Mouse (Mus musculus) midbrain, embryonic 15.5 days (tissue): ENCODE measurements around the gene Setd1b. TPM values are rescaled to one million over a fixed set of nuclear protein-coding genes. Genes with fewer than 3 reads are reported as not detected.
A peak's percentile ranks its signal among the peaks of the same experiment; 100 is the strongest.

Experiments
- ATAC-seq: fragments of 200-750 bp; cut with Nextera tagmentation; replicated peaks from 2 replicates; pipeline ENCODE4 v1.8.0; 2017; ENCODE audit warnings: moderate TSS enrichment
- H3K27ac ChIP-seq: fragments of 300-500 bp; sonication (generic); 2 replicates; pipeline ENCODE4 v1.5.1; 2015; ENCODE audit warnings: mild to moderate bottlenecking, inconsistent platforms
- H3K27me3 ChIP-seq: fragments of 300-500 bp; sonication (generic); replicated peaks from 2 replicates; pipeline ENCODE4 v1.6.1; 2015; ENCODE audit warnings: inconsistent platforms
- H3K36me3 ChIP-seq: fragments of 300-500 bp; sonication (generic); replicated peaks from 2 replicates; pipeline ENCODE4 v1.6.1; 2015; ENCODE audit warnings: inconsistent platforms
- H3K4me1 ChIP-seq: fragments of 300-500 bp; sonication (generic); 2 replicates; pipeline ENCODE4 v1.6.1; 2015; ENCODE audit warnings: inconsistent platforms
- H3K4me2 ChIP-seq: fragments of 300-500 bp; sonication (generic); 2 replicates; pipeline ENCODE4 v1.6.1; 2015; ENCODE audit warnings: inconsistent platforms, mild to moderate bottlenecking, moderate library complexity
- H3K4me3 ChIP-seq: fragments of 300-500 bp; sonication (generic); 2 replicates; pipeline ENCODE4 v1.5.1; 2015; ENCODE audit warnings: mild to moderate bottlenecking, inconsistent platforms
- H3K9ac ChIP-seq: fragments of 300-500 bp; sonication (generic); 2 replicates; pipeline ENCODE4 v1.6.1; 2015; ENCODE audit warnings: mild to moderate bottlenecking, inconsistent platforms
- H3K9me3 ChIP-seq: fragments of 300-500 bp; sonication (generic); 2 replicates; pipeline ENCODE4 v1.6.1; 2016; ENCODE audit warnings: inconsistent platforms
- whole genome bisulfite sequencing: fragments of 180-500 bp; shearing (Covaris S2); methylation state at CpG from one replicate; pipeline ENCODE4 v1.1.7; 2015; ENCODE audit warnings: mixed read lengths; 5-methylcytosine and 5-hydroxymethylcytosine counted together
- polyA plus RNA-seq: library from polyadenylated mRNA; unstranded; fragments of >200 nt; fragmentation: Nextera tagmentation; extraction: Ambion mirVana; gene quantifications from 2 replicates; pipeline ENCODE4 v1.2.1, GENCODE M21; 2015

Gene Setd1b
- polyA plus RNA-seq, 1 experiment from 2014 or later = 12.2 TPM

DNA sequence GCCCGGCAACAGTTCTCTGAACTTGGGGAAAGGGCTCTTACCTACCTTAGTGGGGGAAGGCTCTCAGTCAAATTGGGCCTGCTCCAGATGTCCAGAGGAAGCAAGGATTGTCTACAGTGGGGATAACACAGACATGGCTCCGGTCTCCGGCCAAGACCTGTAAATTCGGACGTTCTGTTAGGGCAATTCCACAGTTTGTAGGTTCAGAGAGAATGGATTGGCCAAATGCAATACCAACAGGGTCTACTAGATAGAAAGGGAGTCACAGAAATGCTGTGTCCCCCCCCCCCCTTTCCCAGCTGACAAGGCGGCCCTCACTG, 4.1 kb upstream of the Setd1b start:
- no peak for ATAC-seq
- Histone ChIP-seq H3K27ac (peak overlapping the region; percentile 100), H3K4me2 (peak overlapping the region; percentile 99), H3K4me1 (peaks cover 50% of the 10 kb centered on the region), H3K9me3 (no peaks in the 10 kb centered on the region), H3K36me3 (no peaks in the 10 kb centered on the region), H3K4me3 (peak overlapping the region; percentile 94), H3K27me3 (no peaks in the 10 kb centered on the region), H3K9ac (peak overlapping the region; percentile 98)
- WGBS = 0% methylated on average over 6 of the region's 6 CpGs

DNA sequence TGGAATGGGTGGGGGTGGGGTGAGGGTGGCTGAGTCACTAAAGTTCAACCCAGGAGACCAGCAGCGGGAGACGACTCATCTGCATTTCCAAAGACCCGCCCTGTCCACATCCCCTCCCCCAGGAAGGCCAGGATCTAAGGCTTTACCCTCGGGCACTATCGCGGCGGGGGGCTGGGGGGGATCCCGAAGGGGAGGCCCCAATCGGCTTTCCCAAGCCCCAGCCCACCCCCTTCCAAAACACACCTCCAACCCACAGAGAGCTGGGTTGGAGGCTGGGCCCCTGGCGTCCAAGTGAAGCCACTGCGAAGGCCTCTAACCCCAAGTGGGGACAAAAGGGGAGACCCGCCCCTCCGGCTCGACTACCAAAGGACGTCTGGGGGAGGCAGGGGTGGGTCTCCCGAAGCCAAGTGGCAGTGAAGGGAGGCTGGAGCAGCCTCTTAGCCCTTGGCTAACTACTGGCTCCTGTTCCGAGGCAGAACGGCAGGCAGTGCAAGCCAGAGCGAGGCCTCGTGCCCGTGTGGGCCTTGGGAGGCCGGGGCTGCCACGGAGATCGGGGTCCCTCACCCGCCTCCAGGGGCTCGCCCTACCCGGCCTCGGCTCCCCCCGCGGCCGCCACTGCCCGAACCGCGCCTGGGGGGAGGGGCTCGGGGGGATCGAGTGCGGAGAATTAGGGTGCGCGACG, 3.6 kb upstream of the Setd1b start:
- H3K36me3 ChIP-seq = no peaks in the 10 kb centered on the region
- peaks cover 47% of the 10 kb centered on the region for H3K4me1 ChIP-seq
- no peaks in the 10 kb centered on the region for H3K27me3 ChIP-seq
- H3K27ac ChIP-seq = peak overlapping the region; percentile 100
- 0 out of 2 replicates have a peak, but pooled peaks have one; percentile 10 for ATAC-seq
- H3K9me3 ChIP-seq = no peaks in the 10 kb centered on the region
- H3K4me2 ChIP-seq = peak overlapping the region; percentile 99
- H3K9ac ChIP-seq = peak overlapping the region; percentile 98
- peak overlapping the region; percentile 94 for H3K4me3 ChIP-seq
- under 1% methylated on average over 40 of the region's 40 CpGs for WGBS

GRCm38 (mm10) chr5:123138953-123139721, 2.9 kb upstream of the Setd1b start:
- H3K9ac ChIP-seq = peak overlapping the region; percentile 98
- no peak for ATAC-seq

DNA sequence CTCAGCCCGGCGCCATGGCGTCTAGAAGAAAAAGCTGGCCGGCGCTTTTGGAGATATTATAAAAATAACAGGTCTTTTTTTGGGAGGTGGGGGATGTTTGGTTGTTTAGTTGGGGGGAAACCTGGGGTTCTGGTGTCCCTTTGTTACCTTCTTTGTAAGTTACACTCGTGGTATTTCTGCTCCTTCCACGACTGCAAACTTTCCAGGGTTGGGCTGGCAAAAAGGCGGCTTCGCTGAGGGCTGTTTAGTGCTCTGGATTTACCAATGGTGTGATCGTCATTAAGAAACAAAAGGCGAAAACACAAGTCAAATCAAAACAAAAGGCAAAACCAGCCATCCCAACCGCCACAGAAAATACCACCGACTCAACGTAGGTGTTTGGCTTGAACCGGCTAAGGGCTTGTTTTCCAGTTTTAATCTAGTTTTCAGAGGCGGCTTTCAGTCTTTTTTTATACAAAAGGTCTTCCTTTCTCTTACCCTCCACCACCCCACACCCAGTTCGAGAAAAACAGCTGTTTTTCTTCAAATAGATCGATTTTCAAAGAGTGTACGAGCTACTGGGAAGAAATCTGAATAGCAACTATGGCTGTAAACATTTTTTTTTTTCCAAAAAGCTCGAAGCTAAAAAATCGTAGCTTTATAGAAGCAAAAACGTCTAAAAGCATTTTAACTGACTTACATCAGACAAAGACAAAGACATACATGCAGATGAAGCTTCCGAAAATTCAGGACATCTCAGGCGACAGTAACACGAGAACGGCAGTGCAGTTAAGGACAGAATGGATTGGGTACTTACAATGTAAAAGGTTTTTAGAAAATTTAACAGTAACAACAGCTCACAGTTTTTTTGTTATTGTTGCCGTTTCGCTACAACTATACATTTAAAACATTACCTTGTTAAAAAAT, 2.0 kb upstream of the Setd1b start:
- ATAC-seq = no peak
- H3K9me3 ChIP-seq = no peaks in the 10 kb centered on the region
- peak overlapping the region; percentile 98 for H3K9ac ChIP-seq
- H3K27ac ChIP-seq = peak overlapping the region; percentile 100
- H3K36me3 ChIP-seq = no peaks in the 10 kb centered on the region
- no peaks in the 10 kb centered on the region for H3K27me3 ChIP-seq
- peak overlapping the region; percentile 99 for H3K4me2 ChIP-seq
- peaks cover 46% of the 10 kb centered on the region for H3K4me1 ChIP-seq
- H3K4me3 ChIP-seq = peak overlapping the region; percentile 94
- WGBS = under 1% methylated on average over 28 of the region's 28 CpGs

More at GRCm38 (mm10) chr5:123138953-123139721, 2.9 kb upstream of the Setd1b start:
- under 1% methylated on average over 39 of the region's 39 CpGs for WGBS
- peak overlapping the region; percentile 99 for H3K4me2 ChIP-seq
- peak overlapping the region; percentile 94 for H3K4me3 ChIP-seq
- H3K4me1 ChIP-seq = peaks cover 46% of the 10 kb centered on the region
- no peaks in the 10 kb centered on the region for H3K36me3 ChIP-seq
- no peaks in the 10 kb centered on the region for H3K9me3 ChIP-seq
- H3K27me3 ChIP-seq = no peaks in the 10 kb centered on the region
- H3K27ac ChIP-seq = peak overlapping the region; percentile 100

DNA sequence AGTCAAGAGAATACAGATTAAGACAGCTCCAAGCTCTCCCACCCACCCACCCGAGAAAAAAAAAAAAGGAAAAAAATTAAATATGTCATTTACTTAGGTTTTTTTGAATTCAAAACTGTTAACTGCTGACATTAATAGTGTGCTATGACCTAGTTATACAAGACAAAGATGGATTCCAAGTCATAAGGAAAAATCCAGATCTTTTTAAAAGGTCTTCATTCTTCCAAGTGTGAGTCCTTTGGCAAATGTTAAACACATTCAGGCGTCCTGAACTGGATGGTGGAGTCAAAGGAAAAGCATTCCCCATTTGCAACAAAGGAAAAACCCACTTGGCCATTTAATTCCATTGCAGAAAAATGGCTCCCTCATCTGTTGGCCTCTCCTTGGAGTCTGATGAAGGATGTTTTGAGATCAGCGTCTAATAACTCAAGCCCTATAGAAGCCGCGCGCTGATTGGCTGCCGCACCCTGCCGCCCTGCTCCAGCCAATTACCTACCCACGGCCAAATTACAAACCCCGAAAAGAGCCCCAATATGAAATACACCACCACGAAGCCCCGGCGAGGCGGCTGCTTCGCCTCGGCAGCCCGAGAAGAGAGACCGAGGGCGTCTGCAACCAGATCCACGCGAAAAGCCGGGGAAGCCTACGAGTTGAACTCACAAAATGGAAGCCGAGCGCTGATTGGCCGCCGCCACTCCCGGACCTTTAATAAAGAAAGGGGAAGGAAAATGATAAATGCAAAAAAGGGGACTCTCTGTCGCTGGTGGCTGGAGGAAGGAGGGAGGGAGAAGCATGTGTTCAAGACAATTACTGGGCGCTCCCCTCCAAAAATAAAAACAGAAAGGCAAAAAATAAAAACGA, 1.1 kb upstream of the Setd1b start:
- H3K9me3 ChIP-seq = no peaks in the 10 kb centered on the region
- ATAC-seq = peak; percentile 66
- peak overlapping the region; percentile 100 for H3K27ac ChIP-seq
- H3K9ac ChIP-seq = peak overlapping the region; percentile 99
- H3K36me3 ChIP-seq = no peaks in the 10 kb centered on the region
- H3K27me3 ChIP-seq = no peaks in the 10 kb centered on the region
- under 1% methylated on average over 31 of the region's 31 CpGs for WGBS
- H3K4me2 ChIP-seq = peak overlapping the region; percentile 99
- H3K4me3 ChIP-seq = peak overlapping the region; percentile 94
- peaks cover 46% of the 10 kb centered on the region for H3K4me1 ChIP-seq

DNA sequence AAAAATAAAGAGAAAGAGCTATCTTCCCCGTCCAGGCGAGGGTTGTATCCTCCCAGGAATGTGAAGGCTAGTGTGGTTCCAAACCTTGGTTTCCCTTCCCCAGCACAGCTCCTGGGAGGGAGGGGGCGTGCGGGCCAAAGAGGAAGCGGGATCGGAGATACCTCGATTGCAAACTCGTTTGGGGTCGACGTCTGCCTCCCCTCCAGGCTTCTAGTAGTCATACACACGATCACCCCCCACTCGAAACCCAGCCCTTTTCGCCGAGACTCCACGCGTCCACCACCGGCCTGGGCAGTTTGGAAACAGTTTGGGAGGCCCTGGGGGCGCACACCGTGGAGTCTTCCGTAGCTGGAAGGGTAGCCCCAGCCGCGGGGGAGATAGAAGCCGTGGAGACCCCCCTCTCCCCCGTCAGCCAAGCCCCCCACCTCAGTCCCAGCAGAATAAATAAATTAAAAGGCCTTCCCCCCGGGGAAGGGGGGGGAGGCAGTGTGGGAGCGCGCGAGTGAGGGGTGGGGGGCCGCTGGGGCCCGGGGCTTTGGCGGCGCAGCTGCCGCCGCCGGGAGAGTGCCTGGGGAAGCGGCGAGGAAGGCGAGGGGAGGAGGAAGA, 335 bp upstream of the Setd1b start:
- Histone ChIP-seq H3K27ac (peak overlapping the region; percentile 100), H3K4me1 (peaks cover 46% of the 10 kb centered on the region), H3K27me3 (no peaks in the 10 kb centered on the region), H3K4me3 (peak overlapping the region; percentile 94), H3K9ac (peak overlapping the region; percentile 99), H3K36me3 (no peaks in the 10 kb centered on the region), H3K4me2 (peak overlapping the region; percentile 99), H3K9me3 (no peaks in the 10 kb centered on the region)
- peak; percentile 3; the same call in 1 of the 2 replicates for ATAC-seq
- under 1% methylated on average over 28 of the region's 38 CpGs for whole genome bisulfite sequencing

- peak overlapping the region; percentile 94 for H3K4me3 ChIP-seq
- no peaks in the 10 kb centered on the region for H3K9me3 ChIP-seq
- H3K27ac ChIP-seq = peak overlapping the region; percentile 100
- WGBS = under 1% methylated on average over 23 of the region's 24 CpGs
- no peak for ATAC-seq
- H3K4me1 ChIP-seq = peaks cover 41% of the 10 kb centered on the region
- peak overlapping the region; percentile 99 for H3K9ac ChIP-seq
- peak overlapping the region; percentile 99 for H3K4me2 ChIP-seq
- H3K27me3 ChIP-seq = no peaks in the 10 kb centered on the region
- peaks cover 8% of the 10 kb centered on the region for H3K36me3 ChIP-seq
Observed at GRCm38 (mm10) chr5:123143251-123143970, 1.4 kb downstream of the Setd1b start.

DNA sequence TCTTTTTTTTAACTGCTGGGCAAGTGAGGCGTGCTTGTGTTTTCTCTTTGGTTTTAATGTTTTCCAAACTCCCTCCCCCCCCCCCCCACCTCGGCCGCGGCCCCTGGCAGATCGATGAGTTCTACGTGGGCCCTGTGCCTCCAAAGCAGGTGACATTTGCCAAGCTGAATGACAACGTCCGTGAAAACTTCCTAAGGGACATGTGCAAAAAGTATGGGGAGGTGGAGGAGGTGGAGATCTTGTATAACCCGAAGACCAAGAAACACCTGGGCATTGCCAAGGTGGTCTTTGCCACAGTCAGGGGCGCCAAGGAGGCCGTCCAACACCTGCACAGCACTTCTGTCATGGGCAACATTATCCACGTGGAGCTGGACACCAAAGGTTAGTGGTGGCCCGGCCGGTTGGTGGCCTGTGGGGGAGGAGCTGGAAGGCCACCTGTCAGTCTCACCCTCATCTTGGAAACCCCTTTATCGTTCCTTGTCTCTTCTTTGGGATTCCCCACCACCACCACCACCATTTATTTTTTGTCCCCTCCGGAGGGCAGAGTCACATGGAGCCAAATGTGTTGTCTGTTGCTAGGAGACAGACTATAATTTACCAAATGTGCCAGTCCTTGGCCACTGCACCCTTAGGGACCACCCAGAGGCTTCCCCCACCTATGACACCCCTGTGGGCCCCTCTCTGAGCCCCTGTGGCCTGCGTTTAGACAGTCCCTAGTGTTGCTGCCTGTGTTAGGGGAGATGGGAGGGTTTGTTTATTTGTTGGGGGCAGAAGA, 2.2 kb downstream of the Setd1b start:
- 1% methylated on average over 17 of the region's 17 CpGs for WGBS
- Histone ChIP-seq H3K4me1 (peaks cover 49% of the 10 kb centered on the region), H3K36me3 (peaks cover 14% of the 10 kb centered on the region), H3K27ac (peak overlapping the region; percentile 100), H3K4me3 (peak overlapping the region; percentile 94), H3K27me3 (no peaks in the 10 kb centered on the region), H3K4me2 (peak overlapping the region; percentile 99), H3K9me3 (no peaks in the 10 kb centered on the region), H3K9ac (peak overlapping the region; percentile 99)
- ATAC-seq = no peak

- peaks cover 57% of the 10 kb centered on the region for H3K4me1 ChIP-seq
- H3K27me3 ChIP-seq = no peaks in the 10 kb centered on the region
- no peaks in the 10 kb centered on the region for H3K9me3 ChIP-seq
- peak overlapping the region; percentile 99 for H3K9ac ChIP-seq
- WGBS = 39% methylated on average over 20 of the region's 20 CpGs
- no peak for ATAC-seq
- peak overlapping the region; percentile 94 for H3K4me3 ChIP-seq
- no peak overlapping the region for H3K27ac ChIP-seq
- H3K4me2 ChIP-seq = peak overlapping the region; percentile 99
- peaks cover 14% of the 10 kb centered on the region for H3K36me3 ChIP-seq
Observed at GRCm38 (mm10) chr5:123144746-123145590, 3.0 kb downstream of the Setd1b start.
